12 mouse cellular contexts compared by ENCODE assay signal in the genomic region with DNA sequence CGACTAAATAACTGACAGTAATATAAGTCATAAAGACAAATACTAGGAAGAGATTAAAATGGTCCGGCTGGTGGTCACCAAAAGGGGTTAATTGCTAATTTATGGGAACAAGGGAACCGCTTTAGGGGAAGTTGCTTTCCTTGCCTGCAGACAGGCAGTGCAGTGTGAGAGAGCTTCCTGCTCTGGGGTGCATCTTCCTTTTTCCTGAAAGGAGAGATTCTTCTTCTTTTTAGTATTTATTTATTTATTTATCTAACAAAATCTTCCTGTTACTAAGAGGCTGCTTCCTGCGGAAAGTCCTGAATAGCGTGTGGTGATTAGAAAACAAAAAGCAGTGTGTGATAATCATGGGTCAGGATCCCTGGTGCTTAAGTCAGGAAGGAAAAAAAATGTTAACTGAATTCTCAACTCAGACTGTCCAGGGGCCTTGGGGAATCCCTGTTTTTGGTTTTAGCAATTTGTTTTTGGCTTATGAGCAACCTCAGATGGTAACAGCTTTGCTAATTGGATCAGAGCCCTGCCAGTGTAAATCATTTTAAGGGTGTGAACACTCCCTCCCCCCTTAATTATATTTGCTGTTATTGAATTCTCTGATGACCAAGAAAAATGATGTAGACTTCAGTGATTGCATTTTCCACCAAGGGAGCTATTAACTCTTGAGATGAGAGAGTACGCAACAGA.
DNase-seq lines count a peak whose midpoint lies in the region; ATAC-seq and TF ChIP-seq lines count a peak whose summit lies in the region.
"Had no signal": no experiment of that assay in that cellular context is flagged by ENCODE, and none has a peak within 500 bp of the region (broad histone marks: within the 10 kb centered on the region; RNA-seq: fewer than 3 reads in every experiment).

No protein-coding gene starts in this region.

- ATAC-seq in midbrain, postnatal 0 days (ENCODE audit: low FRiP score), result no peak
- no peak for ATAC-seq in midbrain, embryonic 14.5 days (ENCODE audit: low FRiP score, low TSS enrichment)
- ATAC-seq in monocyte, adult 5-6 weeks (replicated peaks; ENCODE audit: insufficient number of reproducible peaks, low FRiP score, low TSS enrichment, poor library complexity, severe bottlenecking), result no peak

- H3K36me3 ChIP-seq in midbrain, postnatal 0 days (ENCODE audit: insufficient read depth, low read length), result no peaks in the 10 kb centered on the region
- no peaks in the 10 kb centered on the region for H3K36me3 ChIP-seq in midbrain, embryonic 14.5 days (ENCODE audit: control insufficient read depth, insufficient read depth, low read length)
- H3K36me3 ChIP-seq: stomach, embryonic 15.5 days had no signal

- H3K27ac ChIP-seq in midbrain, postnatal 0 days (ENCODE audit: low read depth, low read length), result no peak overlapping the region
- no peak overlapping the region for H3K27ac ChIP-seq in midbrain, embryonic 14.5 days (replicated peaks; ENCODE audit: low read depth, low read length)
- H3K27ac ChIP-seq: stomach, embryonic 15.5 days had no signal

- WGBS in midbrain, postnatal 0 days, result 63% methylated on average over 6 of the region's 6 CpGs
- WGBS in midbrain, embryonic 14.5 days, result 70% methylated on average over 6 of the region's 6 CpGs

- H3K9ac ChIP-seq in midbrain, postnatal 0 days (replicated peaks; ENCODE audit: low read length, poor library complexity, severe bottlenecking), result no peak overlapping the region
- no peak overlapping the region for H3K9ac ChIP-seq in midbrain, embryonic 14.5 days (replicated peaks; ENCODE audit: low read length)
- H3K9ac ChIP-seq: lung, embryonic 14.5 days; stomach, embryonic 15.5 days had no signal

- H3K4me2 ChIP-seq in midbrain, postnatal 0 days (ENCODE audit: low read depth, low read length, poor library complexity, severe bottlenecking), result no peak overlapping the region
- no peak overlapping the region for H3K4me2 ChIP-seq in midbrain, embryonic 14.5 days (ENCODE audit: low read length)
- H3K4me2 ChIP-seq: lung, embryonic 14.5 days; stomach, embryonic 15.5 days had no signal

- no peak overlapping the region for H3K4me3 ChIP-seq in midbrain, postnatal 0 days (ENCODE audit: low read depth, low read length)
- no peak overlapping the region for H3K4me3 ChIP-seq in midbrain, embryonic 14.5 days (replicated peaks; ENCODE audit: low read depth, low read length)
- H3K4me3 ChIP-seq: stomach, embryonic 15.5 days had no signal

- H3K9me3 ChIP-seq in midbrain, postnatal 0 days (ENCODE audit: low read length), result peaks cover 3% of the 10 kb centered on the region; the same call in 1 of the 2 replicates
- peaks cover 10% of the 10 kb centered on the region for H3K9me3 ChIP-seq in midbrain, embryonic 14.5 days (ENCODE audit: control insufficient read depth, low read length)
- H3K9me3 ChIP-seq: stomach, embryonic 15.5 days had no signal

- TF ChIP-seq CTCF in midbrain, postnatal 0 days (IDR thresholded peaks at IDR 0.05), result no peak

- intact Hi-C loops in heart, postnatal 10 days (cut with DNase I), result loop anchor here (5.0 kb wide), 1 partner anchor 45 kb away; no protein-coding TSS in a partner anchor

- no peaks in the 10 kb centered on the region for H3K27me3 ChIP-seq in midbrain, postnatal 0 days (ENCODE audit: insufficient read depth, low read length)
- no peaks in the 10 kb centered on the region for H3K27me3 ChIP-seq in midbrain, embryonic 14.5 days (ENCODE audit: control insufficient read depth, insufficient read depth, low read length)
- H3K27me3 ChIP-seq: stomach, embryonic 15.5 days had no signal

- H3K4me1 ChIP-seq in midbrain, postnatal 0 days (ENCODE audit: insufficient read depth, low read length), result no peaks in the 10 kb centered on the region
- no peaks in the 10 kb centered on the region for H3K4me1 ChIP-seq in midbrain, embryonic 14.5 days (ENCODE audit: control insufficient read depth, insufficient read depth, low read length)
- H3K4me1 ChIP-seq: stomach, embryonic 15.5 days had no signal

- DNase-seq in heart, adult 8-10 months (ENCODE audit: low spot score), result peak; percentile 37
- no peak for DNase-seq in heart, postnatal 10 days
- peak; percentile 48 for DNase-seq in midbrain, postnatal 0 days (ENCODE audit: low spot score)
- DNase-seq in midbrain, embryonic 14.5 days, result no peak
- DNase-seq in kidney, postnatal 10 days, result peak; percentile 44
- no peak for DNase-seq in cerebellum, adult 18-20 months
- no peak for DNase-seq in frontal cortex, postnatal 14 days (ENCODE audit: low spot score in 2 of 2)
- DNase-seq: adrenal gland, postnatal 36 days; gastrocnemius, postnatal 14 days; lung, embryonic 14.5 days had no signal

Comparison
In these comparisons a context has a peak if more than half of its experiments do, and no peak if none do; other contexts are left out.
1. DNase-seq: peak in heart, adult 8-10 months (single experiment), midbrain, postnatal 0 days (single experiment) and kidney, postnatal 10 days (single experiment); none in heart, postnatal 10 days (0 of 2), midbrain, embryonic 14.5 days (single experiment), cerebellum, adult 18-20 months (0 of 2) and frontal cortex, postnatal 14 days (0 of 2).